Mouse (Mus musculus): Measurements from ENCODE around the gene Rnf130. TPM values are rescaled to one million over a fixed set of nuclear protein-coding genes. Genes with fewer than 3 reads are reported as not detected.
A peak's percentile ranks its signal among the peaks of the same experiment; 100 is the strongest.

Gene Rnf130
- polyA plus RNA-seq, 1 experiment from 2014 or later = 72.5 TPM

DNA sequence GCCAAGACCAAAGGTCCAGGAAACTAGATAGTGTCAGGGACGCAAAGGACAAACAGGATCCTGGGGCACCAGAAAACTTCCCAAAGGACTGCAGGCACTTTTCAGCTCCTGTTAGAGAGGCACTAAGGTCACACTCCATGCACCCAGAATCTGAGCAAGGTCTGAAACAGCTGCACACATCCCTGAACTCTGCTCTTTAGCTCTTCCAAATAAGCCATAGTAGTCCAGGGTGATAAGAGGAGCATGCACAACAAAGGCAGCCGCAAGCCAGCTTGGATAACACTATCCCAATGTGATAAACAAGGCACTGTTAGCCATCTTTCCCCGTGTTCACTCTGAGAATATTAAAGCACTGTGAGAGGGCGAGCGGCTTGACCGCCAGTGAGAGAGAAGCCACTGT is 78.9 kb downstream of the Rnf130 start:
- H3K27ac ChIP-seq (replicated peaks; ENCODE audit: low read depth, low read length) = no peak overlapping the region
- 94% methylated on average over 6 of the region's 6 CpGs for WGBS
- no peaks in the 10 kb centered on the region for H3K9me3 ChIP-seq (ENCODE audit: control insufficient read depth, low read length)
- DNase-seq (no peak), ATAC-seq (ENCODE audit: low FRiP score, low TSS enrichment) (no peak)
- H3K4me2 ChIP-seq (ENCODE audit: low read length) = no peak overlapping the region
- H3K4me3 ChIP-seq (replicated peaks; ENCODE audit: low read depth, low read length) = no peak overlapping the region
- no peaks in the 10 kb centered on the region for H3K27me3 ChIP-seq (ENCODE audit: control insufficient read depth, insufficient read depth, low read length)
- no peaks in the 10 kb centered on the region for H3K4me1 ChIP-seq (ENCODE audit: control insufficient read depth, insufficient read depth, low read length)
- H3K9ac ChIP-seq (replicated peaks; ENCODE audit: low read length) = no peak overlapping the region
- peaks cover 37% of the 10 kb centered on the region for H3K36me3 ChIP-seq (ENCODE audit: control insufficient read depth, insufficient read depth, low read length)

DNA sequence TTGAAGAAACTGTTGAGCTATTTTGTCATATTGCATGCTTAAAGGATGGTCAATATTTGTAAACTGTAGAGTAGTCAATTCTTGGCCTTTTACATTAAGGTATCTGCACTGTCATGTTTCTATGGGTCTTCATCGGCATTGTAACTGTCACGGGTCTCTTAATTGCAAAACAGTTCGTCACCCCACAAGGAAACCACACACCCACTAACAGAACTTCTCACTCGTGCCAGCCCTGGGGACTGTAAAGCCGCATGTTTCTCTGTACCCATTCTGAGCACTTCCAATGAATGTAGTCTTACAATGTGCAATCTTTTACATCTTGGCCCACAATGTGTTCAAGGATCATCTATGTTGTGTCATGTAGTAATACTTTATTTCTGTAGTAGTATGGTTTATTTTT is 80.1 kb downstream of the Rnf130 start:
- Histone ChIP-seq H3K4me1 (ENCODE audit: control insufficient read depth, insufficient read depth, low read length) (no peaks in the 10 kb centered on the region), H3K9ac (replicated peaks; ENCODE audit: low read length) (no peak overlapping the region), H3K27ac (replicated peaks; ENCODE audit: low read depth, low read length) (no peak overlapping the region), H3K4me2 (ENCODE audit: low read length) (no peak overlapping the region), H3K27me3 (ENCODE audit: control insufficient read depth, insufficient read depth, low read length) (no peaks in the 10 kb centered on the region), H3K9me3 (ENCODE audit: control insufficient read depth, low read length) (no peaks in the 10 kb centered on the region), H3K36me3 (ENCODE audit: control insufficient read depth, insufficient read depth, low read length) (peaks cover 29% of the 10 kb centered on the region; the same call in 1 of the 2 replicates), H3K4me3 (replicated peaks; ENCODE audit: low read depth, low read length) (no peak overlapping the region)
- no peak for DNase-seq
- no peak for ATAC-seq (ENCODE audit: low FRiP score, low TSS enrichment)
- WGBS = 91% methylated on average over 5 of the region's 5 CpGs

DNA sequence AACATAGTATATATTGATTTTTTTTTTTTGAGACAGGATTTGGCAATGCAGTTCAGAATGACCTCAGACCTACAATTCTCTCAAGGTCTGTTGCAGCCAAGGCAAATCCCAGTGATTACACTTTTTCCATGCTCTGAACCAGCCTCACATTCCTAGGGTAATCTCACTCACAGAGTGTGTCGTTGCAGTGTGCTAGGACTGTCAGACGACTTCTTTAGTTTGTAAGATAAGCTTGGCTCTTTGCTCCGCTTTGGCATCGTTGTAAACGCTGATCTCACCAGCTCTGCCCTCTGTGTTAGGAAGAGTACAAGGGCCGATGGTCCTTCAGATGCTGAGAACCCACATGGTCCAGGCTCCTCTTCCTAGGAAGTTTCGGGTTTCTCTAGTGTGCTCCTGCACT is 80.9 kb downstream of the Rnf130 start:
- H3K27ac ChIP-seq (replicated peaks; ENCODE audit: low read depth, low read length) = no peak overlapping the region
- DNase-seq (no peak), ATAC-seq (ENCODE audit: low FRiP score, low TSS enrichment) (no peak)
- no peak overlapping the region for H3K9ac ChIP-seq (replicated peaks; ENCODE audit: low read length)
- 91% methylated on average over 7 of the region's 7 CpGs for WGBS
- no peaks in the 10 kb centered on the region for H3K27me3 ChIP-seq (ENCODE audit: control insufficient read depth, insufficient read depth, low read length)
- H3K9me3 ChIP-seq (ENCODE audit: control insufficient read depth, low read length) = no peaks in the 10 kb centered on the region
- H3K4me1 ChIP-seq (ENCODE audit: control insufficient read depth, insufficient read depth, low read length) = no peaks in the 10 kb centered on the region
- H3K36me3 ChIP-seq (ENCODE audit: control insufficient read depth, insufficient read depth, low read length) = peaks cover 26% of the 10 kb centered on the region; the same call in 1 of the 2 replicates
- no peak overlapping the region for H3K4me3 ChIP-seq (replicated peaks; ENCODE audit: low read depth, low read length)
- H3K4me2 ChIP-seq (ENCODE audit: low read length) = no peak overlapping the region

DNA sequence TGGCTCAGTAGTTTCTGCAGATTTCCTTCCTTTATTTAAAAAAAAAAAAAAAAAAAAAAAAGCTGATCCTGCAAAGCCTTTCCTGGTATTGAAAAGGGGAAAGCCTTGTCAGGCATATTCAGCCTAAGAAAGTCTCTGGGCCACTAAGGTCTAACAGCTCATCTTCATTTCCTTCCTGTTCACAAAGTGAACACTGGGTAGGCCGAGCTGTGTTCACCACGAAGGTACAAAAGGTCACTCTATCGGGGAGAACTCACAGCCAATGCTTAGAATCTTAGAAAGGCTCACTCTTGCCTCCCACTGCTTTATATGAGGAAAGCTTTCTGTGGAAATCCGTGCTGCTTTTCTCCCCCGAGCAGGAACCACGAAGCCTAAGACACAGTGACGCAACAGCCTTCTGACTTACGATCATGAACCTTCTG is 83.7 kb downstream of the Rnf130 start:
- H3K9ac ChIP-seq (replicated peaks; ENCODE audit: low read length) = no peak overlapping the region
- no peak overlapping the region for H3K4me2 ChIP-seq (ENCODE audit: low read length)
- no peaks in the 10 kb centered on the region for H3K9me3 ChIP-seq (ENCODE audit: control insufficient read depth, low read length)
- H3K36me3 ChIP-seq (ENCODE audit: control insufficient read depth, insufficient read depth, low read length) = peaks cover 19% of the 10 kb centered on the region
- H3K27ac ChIP-seq (replicated peaks; ENCODE audit: low read depth, low read length) = no peak overlapping the region
- H3K4me1 ChIP-seq (ENCODE audit: control insufficient read depth, insufficient read depth, low read length) = no peaks in the 10 kb centered on the region
- ATAC-seq (ENCODE audit: low FRiP score, low TSS enrichment) (no peak), DNase-seq (no peak)
- H3K27me3 ChIP-seq (ENCODE audit: control insufficient read depth, insufficient read depth, low read length) = no peaks in the 10 kb centered on the region
- WGBS = 80% methylated on average over 8 of the region's 8 CpGs
- H3K4me3 ChIP-seq (replicated peaks; ENCODE audit: low read depth, low read length) = no peak overlapping the region

DNA sequence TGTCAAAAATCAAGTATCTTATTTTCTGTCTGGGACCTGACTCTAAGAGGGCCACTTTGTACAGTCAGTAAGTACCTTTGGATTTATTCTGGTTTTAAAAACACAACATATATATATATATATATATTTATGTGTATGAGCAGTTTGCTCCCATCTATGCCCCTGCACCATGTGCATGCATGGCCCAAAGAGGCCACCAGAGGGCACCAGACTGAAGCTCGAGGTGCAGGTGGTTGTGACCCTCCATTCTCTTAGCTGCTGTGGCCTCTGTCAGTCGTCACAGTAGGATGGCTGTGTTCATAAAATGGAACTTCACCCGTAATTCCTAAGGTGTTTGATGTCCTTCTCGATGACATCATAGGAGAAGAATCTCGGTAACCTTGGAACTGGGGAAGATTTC is 89.2 kb downstream of the Rnf130 start:
- Histone ChIP-seq H3K27ac (replicated peaks; ENCODE audit: low read depth, low read length) (no peak overlapping the region), H3K4me3 (replicated peaks; ENCODE audit: low read depth, low read length) (no peak overlapping the region), H3K27me3 (ENCODE audit: control insufficient read depth, insufficient read depth, low read length) (no peaks in the 10 kb centered on the region), H3K36me3 (ENCODE audit: control insufficient read depth, insufficient read depth, low read length) (peaks cover 3% of the 10 kb centered on the region), H3K4me2 (ENCODE audit: low read length) (no peak overlapping the region), H3K4me1 (ENCODE audit: control insufficient read depth, insufficient read depth, low read length) (no peaks in the 10 kb centered on the region), H3K9ac (replicated peaks; ENCODE audit: low read length) (no peak overlapping the region), H3K9me3 (ENCODE audit: control insufficient read depth, low read length) (no peaks in the 10 kb centered on the region)
- peak; percentile 80 for DNase-seq
- no peak for ATAC-seq (ENCODE audit: low FRiP score, low TSS enrichment)
- 20% methylated on average over 5 of the region's 5 CpGs for WGBS

DNA sequence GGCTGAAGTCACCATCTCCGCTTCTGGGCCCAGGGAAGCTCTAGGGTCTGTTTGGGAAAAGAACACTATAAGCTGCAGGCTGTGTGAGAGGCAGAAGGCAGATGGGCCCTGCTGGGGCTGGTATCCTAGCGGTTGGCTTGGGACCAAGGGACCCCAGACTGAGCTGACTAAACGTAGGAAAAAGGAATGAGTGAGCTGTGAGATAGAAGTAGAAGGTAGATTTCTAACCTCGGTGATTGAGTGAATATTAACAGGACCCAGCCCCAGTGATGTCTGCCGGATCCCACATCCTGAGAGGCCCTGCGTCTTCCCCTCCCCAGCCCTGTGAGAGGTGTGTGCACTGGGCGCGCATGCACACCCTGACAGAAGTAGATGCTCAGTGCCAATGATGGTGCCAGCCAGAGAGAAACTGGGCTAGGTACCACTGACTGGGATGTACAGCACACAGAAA is 97.5 kb downstream of the Rnf130 start:
- ATAC-seq (ENCODE audit: low FRiP score, low TSS enrichment) (no peak), DNase-seq (no peak)
- no peaks in the 10 kb centered on the region for H3K27me3 ChIP-seq (ENCODE audit: control insufficient read depth, insufficient read depth, low read length)
- 92% methylated on average over 8 of the region's 8 CpGs for WGBS
- H3K9me3 ChIP-seq (ENCODE audit: control insufficient read depth, low read length) = no peaks in the 10 kb centered on the region
- H3K27ac ChIP-seq (replicated peaks; ENCODE audit: low read depth, low read length) = no peak overlapping the region
- no peak overlapping the region for H3K4me3 ChIP-seq (replicated peaks; ENCODE audit: low read depth, low read length)
- no peak overlapping the region for H3K9ac ChIP-seq (replicated peaks; ENCODE audit: low read length)
- H3K4me1 ChIP-seq (ENCODE audit: control insufficient read depth, insufficient read depth, low read length) = no peaks in the 10 kb centered on the region
- H3K36me3 ChIP-seq (ENCODE audit: control insufficient read depth, insufficient read depth, low read length) = peaks cover 26% of the 10 kb centered on the region
- no peak overlapping the region for H3K4me2 ChIP-seq (ENCODE audit: low read length)

DNA sequence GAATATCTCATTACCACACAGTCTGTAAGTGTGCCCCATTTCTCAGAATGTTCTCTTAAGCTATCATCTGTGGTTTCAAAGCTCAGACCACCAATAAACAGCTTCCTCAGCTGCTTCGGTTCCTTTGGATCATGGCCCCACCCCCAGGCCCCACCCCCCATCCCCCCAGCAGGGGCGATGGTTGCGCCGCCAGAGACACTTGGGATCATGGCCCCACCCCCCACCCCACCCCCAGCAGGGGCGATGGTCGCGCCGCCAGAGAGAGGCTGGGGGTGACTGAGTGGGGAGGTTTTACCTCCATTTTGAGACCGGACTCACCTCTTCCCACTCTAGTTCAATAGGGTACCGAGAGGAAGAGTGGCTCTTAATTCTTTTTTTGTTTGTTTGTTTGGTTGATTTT is 102.6 kb downstream of the Rnf130 start:
- no peaks in the 10 kb centered on the region for H3K9me3 ChIP-seq (ENCODE audit: control insufficient read depth, low read length)
- no peak overlapping the region for H3K27ac ChIP-seq (replicated peaks; ENCODE audit: low read depth, low read length)
- H3K36me3 ChIP-seq (ENCODE audit: control insufficient read depth, insufficient read depth, low read length) = no peaks in the 10 kb centered on the region
- ATAC-seq (ENCODE audit: low FRiP score, low TSS enrichment) (no peak), DNase-seq (no peak)
- no peak overlapping the region for H3K9ac ChIP-seq (replicated peaks; ENCODE audit: low read length)
- WGBS = 7% methylated on average over 10 of the region's 10 CpGs
- H3K4me1 ChIP-seq (ENCODE audit: control insufficient read depth, insufficient read depth, low read length) = peaks cover 9% of the 10 kb centered on the region
- H3K27me3 ChIP-seq (ENCODE audit: control insufficient read depth, insufficient read depth, low read length) = no peaks in the 10 kb centered on the region
- no peak overlapping the region for H3K4me2 ChIP-seq (ENCODE audit: low read length)
- no peak overlapping the region for H3K4me3 ChIP-seq (replicated peaks; ENCODE audit: low read depth, low read length)

DNA sequence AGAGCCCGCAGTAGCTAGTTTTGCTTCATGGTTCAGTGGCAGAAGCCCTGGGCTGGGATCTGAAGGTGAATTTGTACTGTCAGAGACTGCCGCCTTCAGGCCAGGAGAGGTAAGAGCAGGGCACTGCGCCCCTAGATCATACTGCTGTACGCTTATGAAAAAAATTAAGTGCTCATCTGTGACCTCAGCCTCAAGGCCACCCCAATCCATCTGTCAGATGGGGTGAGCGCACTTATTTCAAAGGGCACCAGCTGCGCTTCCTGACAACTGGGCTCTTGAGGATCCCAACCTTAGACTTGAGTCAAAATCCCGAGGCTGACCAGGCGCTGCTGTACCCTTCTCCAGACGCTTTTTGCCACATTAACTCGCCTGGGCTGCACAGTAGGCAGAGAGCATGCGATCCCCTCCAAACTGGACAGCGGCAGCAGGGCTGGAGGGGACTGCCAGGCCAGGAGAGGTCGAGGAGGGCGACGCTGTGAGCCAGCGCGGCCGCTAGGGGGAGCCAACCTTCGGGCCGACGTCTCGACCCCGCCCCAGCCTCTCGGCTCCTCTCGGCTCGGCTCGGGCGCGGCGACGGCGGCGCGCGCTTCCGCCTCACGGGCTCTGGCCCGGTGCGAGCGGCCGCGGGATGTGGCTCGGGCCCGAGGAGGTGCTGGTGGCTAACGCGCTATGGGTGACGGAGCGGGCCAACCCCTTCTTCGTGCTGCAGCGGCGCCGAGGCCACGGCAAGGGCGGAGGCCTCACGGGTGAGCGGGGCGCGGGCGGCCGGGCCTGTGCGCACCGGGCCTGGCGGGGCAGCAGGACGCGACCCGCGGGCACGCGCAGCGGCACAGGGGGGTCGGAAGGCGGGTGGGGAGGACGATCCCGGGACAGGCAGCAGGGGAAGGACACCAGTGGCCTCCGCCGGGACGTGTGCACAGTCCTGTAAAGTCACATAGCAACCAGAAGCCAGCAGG is 105.9 kb downstream of the Rnf130 start, which contains the start of gene Tbc1d9b:
Gene Tbc1d9b, plus strand, starts transcription at position 586 of the 956 bp plus-strand sequence.
- ATAC-seq (ENCODE audit: low FRiP score, low TSS enrichment) = peak; percentile 91
- Histone ChIP-seq H3K36me3 (ENCODE audit: control insufficient read depth, insufficient read depth, low read length) (peaks cover 9% of the 10 kb centered on the region), H3K9ac (replicated peaks; ENCODE audit: low read length) (peak within 1 kb of the TSS; percentile 98), H3K4me1 (ENCODE audit: control insufficient read depth, insufficient read depth, low read length) (peaks cover 9% of the 10 kb centered on the region), H3K4me2 (ENCODE audit: low read length) (peak within 1 kb of the TSS; percentile 81), H3K4me3 (replicated peaks; ENCODE audit: low read depth, low read length) (peak within 1 kb of the TSS; percentile 88), H3K27ac (replicated peaks; ENCODE audit: low read depth, low read length) (peak within 1 kb of the TSS; percentile 94), H3K27me3 (ENCODE audit: control insufficient read depth, insufficient read depth, low read length) (no peaks in the 10 kb centered on the region), H3K9me3 (ENCODE audit: control insufficient read depth, low read length) (no peaks in the 10 kb centered on the region)
- peak; percentile 96 for DNase-seq
- WGBS = under 1% methylated on average over 70 of the region's 77 CpGs

DNA sequence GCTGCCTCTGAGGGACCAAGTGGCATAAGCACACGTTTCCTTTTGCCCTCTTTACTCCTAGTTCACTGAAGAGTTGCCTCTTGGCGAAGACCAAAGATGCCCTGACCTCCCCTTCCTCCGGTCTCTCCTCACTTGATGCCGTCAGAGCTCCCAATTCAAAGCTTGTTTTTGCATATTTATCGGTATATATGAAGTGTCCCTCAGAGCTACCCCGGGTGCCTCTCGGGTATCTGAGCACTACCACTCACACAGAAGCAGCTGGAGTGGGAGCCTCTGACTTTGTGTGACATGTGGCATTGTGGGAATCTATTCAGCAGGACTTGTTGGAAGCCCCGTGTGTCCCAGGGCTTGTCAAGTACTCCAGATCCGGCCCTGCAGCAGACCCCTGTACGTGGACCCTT is 106.7 kb downstream of the Rnf130 start:
- peak; percentile 42 for DNase-seq
- H3K27ac ChIP-seq (replicated peaks; ENCODE audit: low read depth, low read length) = peak overlapping the region; percentile 94
- H3K4me1 ChIP-seq (ENCODE audit: control insufficient read depth, insufficient read depth, low read length) = peaks cover 9% of the 10 kb centered on the region
- peak overlapping the region; percentile 88 for H3K4me3 ChIP-seq (replicated peaks; ENCODE audit: low read depth, low read length)
- H3K27me3 ChIP-seq (ENCODE audit: control insufficient read depth, insufficient read depth, low read length) = no peaks in the 10 kb centered on the region
- peak overlapping the region; percentile 81 for H3K4me2 ChIP-seq (ENCODE audit: low read length)
- H3K9me3 ChIP-seq (ENCODE audit: control insufficient read depth, low read length) = no peaks in the 10 kb centered on the region
- 11% methylated on average over 10 of the region's 10 CpGs for WGBS
- 0 out of 2 replicates have a peak, but pooled peaks have one; percentile 11 for ATAC-seq (ENCODE audit: low FRiP score, low TSS enrichment)
- peak overlapping the region; percentile 98 for H3K9ac ChIP-seq (replicated peaks; ENCODE audit: low read length)
- peaks cover 16% of the 10 kb centered on the region for H3K36me3 ChIP-seq (ENCODE audit: control insufficient read depth, insufficient read depth, low read length)
